Mouse (Mus musculus): ENCODE results near the gene BC049352. TPM values are rescaled to one million over a fixed set of nuclear protein-coding genes. Genes with fewer than 3 reads are reported as not detected.
A peak's percentile ranks its signal among the peaks of the same experiment; 100 is the strongest.

Gene BC049352
- polyA plus RNA-seq, 1 experiment from 2014 or later, result not detected

DNA sequence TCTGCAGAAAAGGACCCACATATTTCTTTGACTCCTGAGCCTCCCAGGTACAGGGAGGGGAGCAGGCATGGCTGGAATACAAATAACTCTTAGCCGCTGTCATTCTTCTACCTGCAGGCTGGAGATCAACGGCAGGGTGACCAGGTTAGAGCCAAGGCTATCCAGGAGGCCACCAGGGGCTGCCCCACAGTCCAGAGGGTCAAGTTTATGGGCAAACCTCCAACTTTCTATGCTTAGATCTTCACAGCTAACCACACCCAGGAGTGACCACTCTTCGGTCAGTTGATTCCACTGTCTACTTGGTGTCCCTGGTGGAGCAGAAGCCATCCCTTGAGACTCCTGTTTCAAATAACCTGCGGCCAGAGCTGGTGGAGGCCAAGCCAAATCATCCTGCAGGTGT, 73.6 kb downstream of the BC049352 start:
- 90% methylated on average over 4 of the region's 4 CpGs for WGBS
- Histone ChIP-seq H3K4me1 (no peaks in the 10 kb centered on the region), H3K4me2 (replicated peaks) (no peak overlapping the region), H3K27ac (no peak overlapping the region), H3K27me3 (no peaks in the 10 kb centered on the region), H3K36me3 (no peaks in the 10 kb centered on the region), H3K9me3 (no peaks in the 10 kb centered on the region), H3K9ac (no peak overlapping the region), H3K4me3 (no peak overlapping the region)
- ATAC-seq (ENCODE audit: low FRiP score, low read depth), result no peak

DNA sequence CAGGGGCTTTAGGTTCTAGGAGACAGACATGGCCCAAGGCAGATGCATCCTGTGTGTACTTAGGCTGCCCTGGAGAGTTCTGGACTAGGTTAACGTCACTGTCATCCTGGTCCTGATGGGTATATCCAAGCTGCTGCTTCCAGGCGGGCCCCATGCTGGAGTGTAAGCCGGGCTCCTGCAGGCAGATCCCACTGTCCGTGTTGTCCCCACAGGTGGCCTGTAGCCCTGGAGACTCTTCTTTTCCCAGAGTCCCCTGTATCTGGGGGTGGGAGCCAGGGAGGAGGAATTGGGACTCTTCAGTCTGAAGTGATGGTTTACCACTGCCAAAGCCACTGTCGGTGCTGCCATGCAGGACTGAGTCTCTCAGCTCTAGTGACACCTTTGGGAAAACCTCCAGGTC, 74.2 kb downstream of the BC049352 start:
- H3K4me2 ChIP-seq (replicated peaks), result no peak overlapping the region
- H3K36me3 ChIP-seq, result no peaks in the 10 kb centered on the region
- no peak overlapping the region for H3K9ac ChIP-seq
- no peaks in the 10 kb centered on the region for H3K27me3 ChIP-seq
- no peaks in the 10 kb centered on the region for H3K9me3 ChIP-seq
- WGBS, result 82% methylated on average over 5 of the region's 5 CpGs
- H3K4me3 ChIP-seq, result no peak overlapping the region
- no peak overlapping the region for H3K27ac ChIP-seq
- no peaks in the 10 kb centered on the region for H3K4me1 ChIP-seq
- ATAC-seq (ENCODE audit: low FRiP score, low read depth), result no peak

DNA sequence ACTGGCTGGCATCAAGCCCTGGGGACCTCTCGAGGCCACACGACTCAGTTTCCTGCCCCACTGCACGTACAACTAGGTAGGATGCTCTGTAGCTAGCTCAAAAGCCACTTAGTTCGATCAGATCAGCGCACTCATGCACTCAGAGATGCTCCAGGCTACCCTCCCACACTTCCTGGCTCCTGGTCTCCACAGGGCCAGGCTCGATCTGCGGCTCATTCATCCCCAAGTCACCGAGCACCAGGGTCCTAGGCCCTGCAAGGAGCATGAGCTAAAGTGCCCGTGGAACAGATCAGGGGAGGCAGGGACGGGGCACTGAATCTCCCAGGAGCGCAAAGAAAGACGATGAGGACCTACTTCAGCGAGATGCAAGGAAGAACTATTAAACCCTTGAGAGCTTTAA, 77.3 kb downstream of the BC049352 start:
- no peak for ATAC-seq (ENCODE audit: low FRiP score, low read depth)
- WGBS, result 87% methylated on average over 13 of the region's 13 CpGs

DNA sequence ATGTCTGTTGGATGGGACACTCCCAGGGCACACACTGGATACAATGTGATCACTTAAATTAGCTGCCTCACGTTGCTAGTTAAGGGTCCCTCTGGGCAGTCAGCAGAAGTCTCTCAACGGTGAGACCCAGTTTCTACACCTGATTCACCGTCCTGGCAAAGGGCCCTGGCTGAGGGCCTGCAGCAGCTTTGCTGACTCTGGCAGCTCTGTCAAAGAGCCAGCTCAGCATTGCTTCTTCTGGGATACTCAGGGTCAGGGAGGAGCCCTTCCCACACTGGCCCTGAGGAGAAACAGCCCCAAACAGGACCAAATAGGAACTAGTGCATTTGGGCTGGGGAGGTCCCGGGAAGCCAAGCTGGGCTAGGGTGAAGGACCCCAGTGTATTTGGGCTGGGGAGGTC, 79.7 kb downstream of the BC049352 start:
- Histone ChIP-seq H3K27me3 (no peaks in the 10 kb centered on the region), H3K4me1 (no peaks in the 10 kb centered on the region), H3K4me2 (replicated peaks) (no peak overlapping the region), H3K9me3 (no peaks in the 10 kb centered on the region), H3K27ac (no peak overlapping the region), H3K36me3 (no peaks in the 10 kb centered on the region), H3K4me3 (no peak overlapping the region), H3K9ac (no peak overlapping the region)
- ATAC-seq (ENCODE audit: low FRiP score, low read depth), result no peak
- WGBS, result 57% methylated on average over 4 of the region's 4 CpGs

More for the DNA sequence above, 77.3 kb downstream of the BC049352 start:
- H3K4me1 ChIP-seq, result no peaks in the 10 kb centered on the region
- no peak overlapping the region for H3K9ac ChIP-seq
- no peaks in the 10 kb centered on the region for H3K27me3 ChIP-seq
- no peak overlapping the region for H3K4me2 ChIP-seq (replicated peaks)
- no peak overlapping the region for H3K27ac ChIP-seq
- no peak overlapping the region for H3K4me3 ChIP-seq
- no peaks in the 10 kb centered on the region for H3K36me3 ChIP-seq
- H3K9me3 ChIP-seq, result no peaks in the 10 kb centered on the region

DNA sequence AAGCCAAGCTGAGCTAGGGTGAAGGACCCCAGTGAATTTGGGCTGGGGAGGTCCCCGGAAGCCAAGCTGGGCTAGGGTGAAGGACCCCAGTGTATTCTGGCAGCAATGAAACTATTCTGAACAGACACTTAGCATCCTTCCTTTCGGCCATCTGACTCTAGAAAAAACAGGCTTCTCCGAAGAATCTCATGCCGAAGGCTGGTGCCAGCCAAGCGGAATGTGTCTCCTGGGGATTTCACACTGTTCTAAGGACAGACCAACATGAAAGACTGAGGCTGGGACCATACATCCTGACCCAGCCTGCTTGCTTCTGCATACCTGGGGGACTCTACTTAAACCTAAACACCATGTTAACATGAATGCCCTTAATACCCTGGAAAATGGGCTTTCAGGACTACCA, 80.1 kb downstream of the BC049352 start:
- Histone ChIP-seq H3K4me1 (no peaks in the 10 kb centered on the region), H3K9me3 (no peaks in the 10 kb centered on the region), H3K4me2 (replicated peaks) (no peak overlapping the region), H3K36me3 (no peaks in the 10 kb centered on the region), H3K27ac (no peak overlapping the region), H3K9ac (no peak overlapping the region), H3K4me3 (no peak overlapping the region), H3K27me3 (no peaks in the 10 kb centered on the region)
- 78% methylated on average over 5 of the region's 5 CpGs for WGBS
- no peak for ATAC-seq (ENCODE audit: low FRiP score, low read depth)

DNA sequence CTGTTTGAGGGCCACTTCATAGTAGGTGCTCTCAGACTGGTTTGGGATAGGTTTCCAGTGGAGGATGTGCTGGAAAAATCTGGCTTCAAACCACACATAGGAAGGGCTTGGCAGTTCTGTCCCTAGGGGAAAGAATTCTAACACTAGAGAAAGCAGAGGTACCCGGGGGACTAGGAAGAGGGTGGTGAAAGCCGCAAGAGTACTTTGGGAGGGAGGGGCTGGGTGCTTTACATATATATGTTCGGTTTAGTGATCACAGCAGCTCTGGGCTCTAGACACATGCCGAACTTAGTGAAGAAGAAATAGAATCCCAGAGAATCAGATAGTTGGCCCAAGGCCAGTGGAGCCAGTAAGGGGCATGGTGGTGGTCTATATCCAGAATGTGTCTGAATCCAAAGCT, 85.3 kb downstream of the BC049352 start:
- no peak overlapping the region for H3K4me2 ChIP-seq (replicated peaks)
- no peak overlapping the region for H3K4me3 ChIP-seq
- no peaks in the 10 kb centered on the region for H3K36me3 ChIP-seq
- no peak for ATAC-seq (ENCODE audit: low FRiP score, low read depth)
- no peak overlapping the region for H3K9ac ChIP-seq
- H3K27ac ChIP-seq, result no peak overlapping the region
- 88% methylated on average over 4 of the region's 4 CpGs for WGBS
- no peaks in the 10 kb centered on the region for H3K9me3 ChIP-seq
- peaks cover 8% of the 10 kb centered on the region for H3K4me1 ChIP-seq
- peaks cover 42% of the 10 kb centered on the region for H3K27me3 ChIP-seq

DNA sequence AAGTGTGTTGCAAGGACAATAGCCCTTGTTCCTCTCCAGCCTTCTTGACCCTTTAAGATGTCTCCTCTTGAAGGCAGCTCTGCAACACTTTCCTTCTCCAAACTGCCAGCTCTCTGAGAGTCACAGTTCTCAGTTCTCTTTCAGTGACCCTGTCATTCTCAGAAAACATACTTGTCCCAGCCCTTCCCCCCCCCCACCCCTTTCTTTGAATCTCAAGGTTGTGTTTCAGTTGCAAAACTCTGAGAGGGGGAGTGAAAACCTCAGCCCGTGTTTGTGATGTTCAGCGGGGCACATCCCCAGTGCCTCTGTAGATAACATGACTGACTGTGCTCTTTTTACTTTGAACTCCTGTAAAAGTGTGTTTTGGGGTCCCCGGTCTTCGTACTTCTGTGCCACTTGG, 86.3 kb downstream of the BC049352 start:
- no peak overlapping the region for H3K4me3 ChIP-seq
- no peaks in the 10 kb centered on the region for H3K9me3 ChIP-seq

DNA sequence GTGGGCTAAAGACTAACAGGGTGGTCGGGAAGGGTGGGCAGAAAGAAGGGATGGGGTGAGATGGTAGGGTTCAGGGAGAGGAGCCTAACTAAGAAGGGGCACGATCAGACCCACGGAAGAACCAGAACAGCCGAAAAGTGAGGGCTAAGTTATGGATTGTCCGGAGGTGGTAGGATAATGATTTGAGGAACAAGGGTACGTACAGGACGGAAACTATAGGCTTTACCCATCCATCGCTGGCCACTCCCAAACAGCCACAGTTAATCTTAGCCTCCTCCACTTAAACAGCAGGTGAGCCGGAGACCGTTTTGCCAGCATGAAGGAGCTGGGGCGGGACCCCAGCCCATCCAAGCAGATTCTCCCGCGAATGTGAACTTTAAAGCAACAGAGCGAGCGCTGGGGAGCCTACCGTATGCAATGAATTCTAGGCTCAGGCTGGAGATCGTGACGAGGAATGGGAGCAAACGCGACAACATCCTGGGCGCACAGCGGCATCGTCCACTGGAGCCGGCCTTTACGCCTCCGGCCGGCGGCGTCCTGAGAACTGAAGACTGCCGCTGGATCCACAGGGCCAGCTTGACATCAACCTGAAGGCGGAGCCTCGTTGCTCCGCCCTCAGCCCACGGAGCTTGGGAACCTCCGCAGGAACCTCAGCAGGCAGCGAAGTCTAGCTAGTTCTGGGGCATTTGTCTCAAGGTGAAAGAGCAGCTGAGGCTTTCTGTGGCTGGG, 87.0 kb downstream of the BC049352 start, which contains the start of gene Il10ra:
Gene Il10ra (minus strand): TSS at position 553 of the 729 bp plus-strand sequence.
- Histone ChIP-seq H3K4me3 (peak within 1 kb of the TSS; percentile 43), H3K36me3 (no peaks in the 10 kb centered on the region), H3K27ac (no peak within 1 kb of the TSS), H3K4me1 (peaks cover 8% of the 10 kb centered on the region), H3K9ac (peak within 1 kb of the TSS; percentile 63), H3K27me3 (peaks cover 42% of the 10 kb centered on the region), H3K9me3 (no peaks in the 10 kb centered on the region), H3K4me2 (replicated peaks) (peak within 1 kb of the TSS; percentile 75)
- ATAC-seq (ENCODE audit: low FRiP score, low read depth), result no peak
- whole genome bisulfite sequencing, result 5% methylated on average over 36 of the region's 36 CpGs

More for the DNA sequence above, 86.3 kb downstream of the BC049352 start:
- H3K4me1 ChIP-seq, result peaks cover 8% of the 10 kb centered on the region
- no peak overlapping the region for H3K27ac ChIP-seq
- no peak for ATAC-seq (ENCODE audit: low FRiP score, low read depth)
- peaks cover 42% of the 10 kb centered on the region for H3K27me3 ChIP-seq
- no peak overlapping the region for H3K9ac ChIP-seq
- 70% methylated on average over 4 of the region's 4 CpGs for WGBS
- no peaks in the 10 kb centered on the region for H3K36me3 ChIP-seq
- H3K4me2 ChIP-seq (replicated peaks), result peak overlapping the region; percentile 75

DNA sequence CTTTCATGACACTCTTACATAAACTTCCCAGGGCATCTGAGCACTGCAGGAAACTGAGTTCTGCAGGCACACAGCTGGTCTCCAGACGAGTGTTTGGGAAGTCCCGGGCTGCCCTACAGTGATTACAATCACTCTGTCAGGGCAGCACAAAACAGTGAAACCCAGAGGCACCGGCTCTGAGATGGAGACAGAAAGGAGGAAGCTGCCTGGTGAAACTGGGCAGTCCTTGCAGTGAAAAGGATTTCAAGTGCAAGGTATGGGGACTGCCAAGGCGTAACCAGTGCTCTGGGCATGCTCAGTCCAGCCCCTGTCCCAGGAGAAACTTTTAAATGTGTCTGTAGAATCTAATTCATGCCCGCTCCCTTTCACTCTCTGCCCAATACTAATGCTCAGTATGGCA, 90.4 kb downstream of the BC049352 start:
- ATAC-seq (ENCODE audit: low FRiP score, low read depth), result no peak

DNA sequence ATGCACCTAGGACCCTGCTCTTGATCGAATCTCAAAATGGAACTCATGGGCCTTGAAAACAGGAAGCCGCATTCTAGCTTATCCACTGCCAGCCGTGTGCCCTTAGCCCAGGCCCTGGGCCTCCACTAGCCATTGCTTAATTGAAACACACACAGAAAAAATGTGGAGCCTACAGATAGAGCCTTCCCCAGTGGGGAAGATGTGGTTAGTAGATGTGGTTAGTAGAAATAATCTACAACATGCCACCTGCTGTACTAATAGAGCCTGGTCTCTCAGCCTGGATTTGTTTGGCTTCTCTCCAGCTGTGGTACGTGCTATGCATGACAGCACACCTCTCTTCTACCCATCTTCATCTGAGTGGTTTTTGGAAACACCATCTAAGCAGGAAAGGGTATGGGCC, 92.4 kb downstream of the BC049352 start:
- no peaks in the 10 kb centered on the region for H3K9me3 ChIP-seq
- H3K27me3 ChIP-seq, result peaks cover 18% of the 10 kb centered on the region
- no peaks in the 10 kb centered on the region for H3K4me1 ChIP-seq
- H3K4me3 ChIP-seq, result no peak overlapping the region
- H3K27ac ChIP-seq, result no peak overlapping the region
- H3K9ac ChIP-seq, result no peak overlapping the region
- ATAC-seq (ENCODE audit: low FRiP score, low read depth), result no peak
- 83% methylated on average over 4 of the region's 4 CpGs for WGBS
- no peak overlapping the region for H3K4me2 ChIP-seq (replicated peaks)
- H3K36me3 ChIP-seq, result no peaks in the 10 kb centered on the region

More for the DNA sequence above, 90.4 kb downstream of the BC049352 start:
- no peak overlapping the region for H3K9ac ChIP-seq
- WGBS, result 40% methylated on average over 5 of the region's 5 CpGs
- peaks cover 39% of the 10 kb centered on the region for H3K27me3 ChIP-seq
- H3K9me3 ChIP-seq, result no peaks in the 10 kb centered on the region
- no peak overlapping the region for H3K4me3 ChIP-seq
- H3K4me2 ChIP-seq (replicated peaks), result no peak overlapping the region
- peaks cover 8% of the 10 kb centered on the region for H3K4me1 ChIP-seq
- no peak overlapping the region for H3K27ac ChIP-seq
- H3K36me3 ChIP-seq, result no peaks in the 10 kb centered on the region

DNA sequence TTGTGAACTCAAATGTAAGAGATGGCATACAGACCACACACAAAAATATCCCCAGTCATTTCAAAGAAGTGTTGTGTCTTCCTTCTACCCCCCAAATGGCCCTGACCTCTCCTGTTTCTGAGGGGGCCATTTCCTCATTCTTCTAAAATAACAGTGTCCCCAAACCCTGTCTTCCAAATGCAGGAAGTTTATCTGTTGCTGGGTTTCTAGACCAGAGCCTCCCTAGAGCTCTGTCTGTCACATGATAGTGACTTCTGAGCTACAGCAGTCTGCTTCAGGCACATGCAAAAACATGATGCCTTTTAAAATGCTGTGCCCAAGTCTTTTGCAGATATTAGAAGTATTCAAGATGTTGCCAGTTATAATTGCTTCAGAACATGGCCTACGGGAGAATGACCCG, 92.8 kb downstream of the BC049352 start:
- no peak overlapping the region for H3K9ac ChIP-seq
- no peak for ATAC-seq (ENCODE audit: low FRiP score, low read depth)
- H3K4me1 ChIP-seq, result no peaks in the 10 kb centered on the region
- no peaks in the 10 kb centered on the region for H3K9me3 ChIP-seq
- no peak overlapping the region for H3K4me2 ChIP-seq (replicated peaks)
- no peaks in the 10 kb centered on the region for H3K36me3 ChIP-seq
- H3K27ac ChIP-seq, result no peak overlapping the region
- peaks cover 14% of the 10 kb centered on the region for H3K27me3 ChIP-seq
- WGBS, result 84% methylated on average over 2 of the region's 2 CpGs
- H3K4me3 ChIP-seq, result no peak overlapping the region

DNA sequence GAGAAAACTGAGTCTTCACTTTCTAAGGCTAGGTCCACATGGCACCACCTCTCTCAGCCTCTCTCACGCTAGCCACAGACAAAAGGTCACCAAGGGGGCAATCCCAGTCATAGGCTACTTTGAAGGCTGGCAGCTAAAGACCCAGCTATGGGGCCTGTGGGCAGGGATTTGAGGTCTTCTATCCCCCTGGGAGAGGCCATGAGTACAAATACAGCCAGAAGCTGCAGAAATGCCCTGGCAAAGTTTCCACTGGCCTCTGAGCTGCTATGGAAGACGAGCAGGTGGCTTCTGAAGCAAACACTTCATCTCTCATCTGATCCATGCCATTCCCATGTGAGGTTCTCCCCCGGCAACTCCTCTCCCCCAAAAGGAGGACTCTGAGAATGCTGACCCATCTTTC, 98.3 kb downstream of the BC049352 start:
- H3K9ac ChIP-seq, result no peak overlapping the region
- H3K4me2 ChIP-seq (replicated peaks), result no peak overlapping the region
- H3K27ac ChIP-seq, result no peak overlapping the region
- H3K4me3 ChIP-seq, result no peak overlapping the region
- ATAC-seq (ENCODE audit: low FRiP score, low read depth), result no peak
- no peaks in the 10 kb centered on the region for H3K4me1 ChIP-seq
- 69% methylated on average over 3 of the region's 3 CpGs for WGBS
- H3K27me3 ChIP-seq, result no peaks in the 10 kb centered on the region
- H3K36me3 ChIP-seq, result no peaks in the 10 kb centered on the region
- H3K9me3 ChIP-seq, result no peaks in the 10 kb centered on the region

DNA sequence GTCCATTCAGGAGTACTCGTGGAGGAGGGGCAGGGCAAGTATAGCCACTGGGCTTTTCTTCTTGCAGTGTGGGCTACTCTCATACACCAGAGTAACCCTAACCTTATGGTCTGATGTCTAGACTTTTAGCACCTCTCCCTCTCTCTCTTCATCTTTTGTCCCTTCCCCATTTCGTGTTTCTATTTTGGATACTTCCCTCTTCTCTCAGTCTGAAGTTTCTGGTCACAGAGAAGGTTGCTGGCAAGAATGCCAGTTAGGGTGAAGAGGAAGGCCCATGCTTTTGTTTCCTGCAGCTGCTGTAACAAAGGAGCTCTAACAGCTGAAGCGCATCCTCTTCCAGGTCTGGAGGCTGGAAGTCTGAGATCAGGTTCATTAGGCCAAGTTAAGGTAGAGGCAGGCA, 99.1 kb downstream of the BC049352 start:
- whole genome bisulfite sequencing, result 87% methylated on average over 3 of the region's 3 CpGs
- H3K9ac ChIP-seq, result no peak overlapping the region
- no peak for ATAC-seq (ENCODE audit: low FRiP score, low read depth)

More for the DNA sequence above, 99.1 kb downstream of the BC049352 start:
- Histone ChIP-seq H3K4me3 (no peak overlapping the region), H3K4me1 (no peaks in the 10 kb centered on the region), H3K36me3 (no peaks in the 10 kb centered on the region), H3K4me2 (replicated peaks) (no peak overlapping the region), H3K27ac (no peak overlapping the region), H3K27me3 (no peaks in the 10 kb centered on the region), H3K9me3 (no peaks in the 10 kb centered on the region)
